Mouse (Mus musculus) cerebellum, adult 18-20 months (tissue): ENCODE measurements around the gene Mybpc3.

Source experiments
- DNase-seq, 2 experiments: peaks; one replicate each; pipeline ENCODE4 v3.0.0; 2021

Mybpc3 gene

GRCm38 (mm10) chr2:91123521-91123920 lies 5.6 kb downstream of the Mybpc3 start:
- no peak for DNase-seq

DNA sequence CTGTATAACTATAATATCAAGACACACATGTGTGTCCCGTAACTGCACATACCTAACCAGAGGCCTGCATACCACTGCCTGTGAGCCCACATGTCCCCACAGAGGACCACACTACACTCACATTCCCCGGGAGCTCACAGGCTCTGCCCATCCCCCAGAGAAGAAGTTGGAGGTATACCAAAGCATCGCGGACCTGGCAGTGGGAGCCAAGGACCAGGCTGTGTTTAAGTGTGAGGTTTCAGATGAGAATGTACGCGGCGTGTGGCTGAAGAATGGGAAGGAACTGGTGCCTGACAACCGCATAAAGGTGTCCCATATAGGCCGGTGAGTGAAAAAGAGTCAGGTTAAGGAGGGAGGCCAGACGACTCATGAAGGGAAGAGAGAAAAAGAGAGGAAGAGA lies 7.2 kb downstream of the Mybpc3 start:
- DNase-seq, result no peak

DNA sequence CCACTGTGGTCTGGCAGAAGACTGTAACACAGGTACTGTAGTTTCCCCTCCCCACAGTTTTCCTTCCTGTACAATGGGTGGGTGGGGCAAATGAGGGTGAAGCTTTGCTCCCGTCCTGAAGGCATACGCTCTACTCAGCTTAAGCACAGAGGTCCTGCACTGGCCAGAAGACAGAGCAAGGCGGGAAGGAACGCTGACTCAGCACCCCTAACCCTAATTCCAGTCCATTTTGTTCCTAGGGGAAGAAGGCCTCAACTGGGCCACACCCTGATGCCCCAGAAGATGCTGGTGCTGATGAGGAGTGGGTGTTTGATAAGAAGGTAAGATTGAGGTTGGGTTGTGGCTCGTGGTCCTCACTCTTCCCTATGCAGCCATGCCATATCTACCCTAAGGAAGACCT lies 10.8 kb downstream of the Mybpc3 start:
- DNase-seq, result no peak

DNA sequence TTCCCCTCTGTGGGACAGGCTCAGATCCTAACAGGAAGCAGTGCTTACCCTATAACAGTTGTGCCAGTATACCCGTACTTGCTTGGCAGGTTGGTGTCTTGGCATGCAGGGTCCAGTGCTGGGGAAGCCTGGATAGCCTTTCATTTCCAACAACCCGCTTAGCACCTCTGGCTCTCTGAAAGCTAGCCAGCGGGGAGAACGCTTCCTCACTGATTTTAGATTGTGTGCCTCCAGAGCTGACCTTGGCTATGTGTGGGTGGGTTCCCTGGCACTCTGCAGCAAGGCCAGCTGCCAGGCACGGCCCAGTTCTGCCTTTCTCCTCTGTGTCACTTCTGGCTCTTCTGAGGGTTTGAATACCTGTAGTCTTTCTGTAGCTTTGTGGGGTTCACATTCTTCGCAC lies 12.2 kb downstream of the Mybpc3 start:
- no peak for DNase-seq

DNA sequence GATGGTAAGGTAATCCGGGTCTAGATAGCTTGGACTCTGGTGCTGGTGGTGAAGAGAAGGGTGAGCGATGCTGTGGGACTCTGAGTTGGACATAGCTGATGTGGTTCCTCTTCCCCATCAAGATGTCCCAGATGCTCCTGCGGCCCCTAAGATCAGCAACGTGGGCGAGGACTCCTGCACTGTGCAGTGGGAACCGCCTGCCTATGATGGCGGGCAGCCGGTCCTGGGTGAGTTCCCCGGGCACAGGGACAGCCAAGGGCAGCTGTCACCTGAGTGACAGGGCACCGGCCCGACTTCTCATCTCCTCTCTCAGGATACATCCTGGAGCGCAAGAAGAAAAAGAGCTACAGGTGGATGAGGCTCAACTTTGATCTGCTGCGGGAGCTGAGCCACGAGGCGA lies 13.3 kb downstream of the Mybpc3 start:
- no peak for DNase-seq

GRCm38 (mm10) chr2:91132035-91132434 lies 14.1 kb downstream of the Mybpc3 start:
- no peak for DNase-seq

DNA sequence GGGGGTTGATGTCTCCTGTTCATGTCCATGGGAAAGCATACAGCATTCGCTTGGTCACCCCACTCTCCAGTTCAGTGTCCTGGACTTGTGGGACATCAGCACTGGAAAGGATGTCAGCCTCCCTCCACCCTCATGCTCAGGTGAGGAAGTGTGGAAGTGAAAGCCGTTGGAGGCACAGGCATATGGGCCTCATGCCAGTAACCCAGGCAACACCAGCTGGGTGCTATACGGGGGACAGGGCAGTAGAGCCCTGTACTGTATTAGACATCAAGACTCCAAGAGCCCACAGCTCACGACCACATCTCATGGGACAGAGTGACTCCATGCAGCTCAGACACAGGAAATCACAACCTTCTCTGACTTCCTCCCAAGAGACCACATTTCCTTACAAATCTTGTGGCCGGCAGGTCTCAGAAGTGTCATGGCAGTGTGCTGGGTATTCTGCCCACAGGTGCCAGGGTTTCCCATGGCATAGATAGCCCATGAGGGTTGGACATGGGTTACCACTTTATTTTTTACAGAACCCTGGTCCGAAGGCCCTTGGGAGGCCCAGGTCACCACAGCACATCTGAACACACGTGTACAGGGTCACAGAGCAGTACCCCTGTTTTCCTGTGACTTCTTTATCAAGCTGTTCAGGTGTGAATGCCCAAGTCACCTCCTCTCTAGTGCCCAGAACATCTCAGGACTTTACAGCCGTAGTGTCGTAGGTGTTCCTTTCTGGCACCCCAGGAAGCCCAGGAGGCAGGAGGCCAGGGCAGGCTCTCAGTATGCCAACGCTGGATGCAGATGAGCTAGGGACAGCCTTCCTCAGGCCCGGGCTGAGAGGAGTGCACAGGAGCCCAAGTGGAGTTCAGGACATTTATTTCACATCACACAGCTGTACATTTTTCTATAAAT lies 18.8 kb downstream of the Mybpc3 start:
- peak; percentile 62 to 64 for DNase-seq

- DNase-seq, result no peak
Measured at GRCm38 (mm10) chr2:91137481-91137880, 19.5 kb downstream of the Mybpc3 start.

- no peak for DNase-seq
Measured at GRCm38 (mm10) chr2:91139311-91139710, 21.4 kb downstream of the Mybpc3 start.

- no peak for DNase-seq
Measured at GRCm38 (mm10) chr2:91139764-91140163, 21.8 kb downstream of the Mybpc3 start.

GRCm38 (mm10) chr2:91142920-91143319 lies 25.0 kb downstream of the Mybpc3 start:
- no peak for DNase-seq

DNA sequence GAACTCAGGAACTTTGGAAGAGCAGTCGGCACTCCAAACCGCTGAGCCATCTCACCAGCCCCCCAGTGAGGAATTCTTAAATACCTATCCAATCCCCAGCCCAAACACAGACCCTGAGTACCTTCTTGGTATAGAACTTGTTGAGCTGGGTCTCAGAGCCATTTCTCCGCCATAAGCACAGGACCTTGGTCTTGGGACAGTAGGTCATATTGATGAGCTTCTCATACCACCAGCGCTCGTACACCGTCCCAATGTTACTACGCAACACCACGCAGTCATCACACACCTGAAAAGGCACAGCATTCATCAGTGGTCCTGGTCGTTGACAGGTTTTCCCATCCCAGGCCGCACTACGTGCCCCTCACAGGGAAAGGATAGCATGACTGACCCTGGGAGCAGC lies 25.5 kb downstream of the Mybpc3 start:
- DNase-seq, result no peak

GRCm38 (mm10) chr2:91148101-91148500 lies 30.2 kb downstream of the Mybpc3 start:
- DNase-seq, result no peak

DNA sequence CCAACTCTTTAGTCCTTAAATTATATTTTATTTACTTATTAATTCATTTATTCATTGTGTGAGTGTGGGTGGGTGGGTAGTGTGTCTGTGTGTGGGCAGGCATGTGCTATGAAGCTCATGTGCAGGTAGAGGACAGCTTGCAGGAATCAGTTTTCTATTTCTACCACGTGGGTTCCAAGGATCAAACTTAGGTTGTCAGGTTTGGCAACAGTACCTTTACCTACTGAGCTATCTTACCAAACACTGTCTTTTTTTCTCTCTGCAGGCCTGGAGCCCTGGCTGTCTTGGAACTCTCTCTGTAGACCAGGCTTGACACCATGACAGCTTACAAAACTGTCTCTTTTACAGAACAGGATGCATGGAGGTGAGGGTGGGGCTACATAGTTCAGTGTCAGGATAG lies 33.4 kb downstream of the Mybpc3 start:
- DNase-seq, result no peak

DNA sequence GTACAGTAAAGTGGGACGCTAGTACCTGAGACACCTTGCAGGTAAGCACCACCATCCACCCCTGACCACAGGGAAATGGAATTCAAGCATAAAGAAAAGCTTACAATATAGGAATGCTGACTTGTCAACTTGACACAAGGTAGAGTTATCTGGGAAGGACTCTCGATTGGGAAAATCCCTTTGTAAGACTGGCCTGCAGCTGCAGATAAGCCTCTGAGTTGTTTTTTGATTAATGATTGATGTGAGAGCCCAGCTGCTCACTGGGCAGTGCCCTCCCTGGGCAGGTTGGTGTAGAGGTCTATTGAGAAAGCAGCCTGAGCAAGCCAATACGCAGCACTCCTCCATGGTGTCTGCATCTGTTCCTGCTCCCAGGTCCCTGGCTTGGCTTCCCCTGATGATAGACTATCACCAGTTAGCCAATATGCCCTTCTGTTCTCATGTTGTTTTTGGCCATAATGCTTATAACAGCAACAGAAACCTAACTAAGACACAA lies 35.0 kb downstream of the Mybpc3 start:
- no peak for DNase-seq

GRCm38 (mm10) chr2:91154091-91154490 lies 36.1 kb downstream of the Mybpc3 start:
- no peak for DNase-seq

DNA sequence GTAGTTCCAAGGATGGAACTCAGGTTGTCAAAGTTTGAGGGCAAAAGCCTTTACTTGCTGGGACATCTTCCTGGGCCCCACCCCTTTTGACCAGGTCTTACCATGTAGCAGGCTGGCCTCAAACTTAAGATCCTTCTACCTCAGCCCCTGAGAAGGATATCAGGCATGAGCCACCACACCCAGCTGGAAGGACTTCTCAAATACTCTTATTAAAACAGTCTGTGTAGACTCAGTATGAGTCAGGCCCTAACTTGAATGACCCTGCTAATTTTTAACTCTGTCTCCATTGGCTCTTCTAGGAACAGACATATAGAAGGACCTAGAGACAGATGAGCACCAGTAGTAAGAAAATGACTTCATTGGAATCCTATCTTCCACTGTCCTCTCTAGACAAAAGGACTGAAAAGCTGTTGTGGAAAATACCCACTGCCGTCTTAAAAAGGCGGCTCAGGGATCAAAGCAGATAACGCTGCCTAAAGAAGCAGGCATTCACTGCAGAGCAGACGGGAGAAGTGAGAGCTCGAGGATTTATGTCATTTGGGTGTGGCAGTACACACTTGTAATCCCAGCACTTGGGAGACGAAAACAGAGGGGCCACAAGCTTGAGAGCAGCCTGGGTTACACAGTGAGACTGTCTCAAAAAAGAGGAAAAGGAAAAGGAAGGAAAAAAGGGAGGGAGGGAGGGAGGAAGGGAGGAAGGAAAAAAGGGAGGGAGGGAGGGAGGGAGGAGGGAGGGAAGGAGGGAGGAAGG lies 39.2 kb downstream of the Mybpc3 start:
- no peak for DNase-seq

DNA sequence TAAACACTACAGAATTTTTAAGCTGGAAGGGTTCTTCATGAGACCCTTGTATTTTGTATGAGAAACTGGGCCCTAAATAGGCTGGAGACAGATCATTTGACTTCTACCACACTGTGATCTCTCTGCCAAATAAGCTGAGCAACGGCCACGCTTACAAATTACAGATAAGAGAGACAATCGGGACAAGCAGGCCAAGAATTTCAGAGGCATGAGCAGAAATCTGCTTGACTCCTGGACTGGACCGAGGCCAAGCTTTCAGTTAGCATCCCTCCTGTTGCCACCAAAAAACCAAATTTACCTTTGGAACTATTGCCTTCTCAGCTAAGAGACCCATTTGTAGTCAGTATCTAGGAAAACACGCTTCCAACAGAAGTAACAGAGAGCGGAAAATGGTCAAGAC lies 42.6 kb downstream of the Mybpc3 start:
- no peak for DNase-seq

GRCm38 (mm10) chr2:91162952-91163351 lies 45.0 kb downstream of the Mybpc3 start:
- DNase-seq, result no peak

DNA sequence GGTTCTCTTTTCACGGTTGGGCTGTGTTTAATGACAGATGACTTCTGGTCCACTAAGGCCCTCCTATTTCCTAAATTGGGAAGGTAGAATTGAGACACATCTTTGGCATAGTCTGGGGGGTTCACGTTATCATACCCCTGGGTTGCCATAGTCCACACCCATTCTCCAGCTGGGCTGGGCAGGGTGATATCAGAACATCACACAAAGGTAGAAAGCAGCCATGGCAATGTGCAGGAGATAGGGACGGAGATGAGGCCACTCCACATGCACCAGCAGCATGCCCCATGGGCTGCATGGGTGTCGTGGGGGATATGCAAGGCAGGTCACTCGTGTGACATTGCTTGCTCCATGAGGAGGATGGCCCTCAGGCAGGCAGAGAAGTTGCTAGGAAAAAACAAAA lies 45.6 kb downstream of the Mybpc3 start:
- DNase-seq, result no peak

DNA sequence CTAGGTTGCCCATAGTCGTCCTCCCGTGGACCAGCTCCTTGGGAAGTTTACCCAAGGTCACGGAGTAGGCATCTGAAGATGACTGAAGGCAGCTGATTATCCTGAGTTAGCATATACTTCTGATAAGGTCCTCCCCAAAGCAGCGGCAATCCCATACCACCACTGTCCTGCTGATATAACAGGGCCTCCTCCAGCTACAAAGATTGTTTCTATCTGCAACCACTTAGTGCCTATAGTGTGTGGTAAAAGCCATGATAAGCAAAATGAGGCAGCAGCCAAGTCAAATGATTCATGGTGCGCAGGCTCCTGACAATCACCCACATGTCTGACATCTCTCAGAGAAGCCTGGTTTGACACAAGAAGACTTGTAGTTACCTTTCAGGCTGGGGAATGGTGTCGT lies 47.0 kb downstream of the Mybpc3 start:
- DNase-seq, result no peak

DNA sequence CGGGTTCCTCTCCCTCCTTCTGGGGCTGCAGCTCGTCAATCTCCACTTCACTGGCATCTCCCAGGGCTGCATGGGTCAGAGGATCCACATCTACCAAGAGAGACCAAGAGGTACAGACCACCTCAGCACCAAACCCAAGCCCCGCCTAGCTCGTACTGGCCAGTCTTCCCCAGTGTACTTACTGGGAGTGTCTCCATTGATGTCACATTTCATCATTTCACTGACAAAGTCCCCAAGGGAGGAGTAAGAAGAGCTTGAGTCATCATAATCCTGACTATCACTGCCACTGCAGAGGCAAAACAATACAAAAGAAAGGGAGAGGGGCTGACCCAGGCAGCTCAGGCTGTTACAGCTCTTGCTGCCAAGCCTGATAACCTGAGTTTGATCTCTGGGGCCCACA lies 49.7 kb downstream of the Mybpc3 start:
- no peak for DNase-seq

DNA sequence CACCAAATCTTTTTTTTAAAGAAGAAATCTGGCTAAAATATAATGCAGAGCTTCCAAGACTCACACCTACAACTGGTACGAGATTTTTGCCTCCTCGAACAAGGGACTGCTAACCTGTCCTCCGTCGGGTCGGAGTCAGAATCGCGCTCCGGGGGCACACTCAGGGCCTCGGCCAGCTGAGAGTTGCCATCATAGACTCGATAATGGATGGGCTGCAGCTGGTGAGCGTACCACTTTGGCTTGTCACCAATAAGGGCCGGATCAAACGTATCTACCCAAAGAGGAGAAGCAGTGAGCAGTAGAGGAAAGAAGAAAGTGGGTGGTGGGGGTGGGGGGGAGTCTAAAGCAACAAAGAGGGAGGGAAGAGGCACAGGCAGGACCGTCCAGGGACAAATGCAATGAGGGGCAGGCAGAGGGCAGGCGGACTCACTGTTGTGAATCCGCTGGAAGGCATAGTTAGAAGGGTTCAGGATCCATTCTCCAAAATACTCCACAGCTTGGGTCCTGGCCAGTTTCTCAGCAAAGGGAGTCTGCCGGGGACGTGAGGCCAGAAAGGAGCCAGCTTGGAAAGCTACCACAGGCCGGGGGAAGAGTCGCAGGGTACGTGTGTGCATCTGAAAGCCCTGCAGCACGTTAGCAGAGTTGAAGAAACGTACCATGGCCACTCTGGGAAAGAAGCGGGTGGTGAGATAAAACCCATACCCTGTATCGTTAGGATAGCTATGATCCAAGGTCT lies 51.8 kb downstream of the Mybpc3 start:
- peak in 1 of 2 experiments; percentile 41 for DNase-seq
